Mouse (Mus musculus): ENCODE results near the gene Olfr1057. TPM values are rescaled to one million over a fixed set of nuclear protein-coding genes. Genes with fewer than 3 reads are reported as not detected.
"Not testable (repeated sequence)": the region's sequence is repeated elsewhere in the genome, so short reads cannot be mapped to it uniquely, and the experiment has no call there.

Gene Olfr1057
- total RNA-seq (2017) = not detected in 2 replicates

DNA sequence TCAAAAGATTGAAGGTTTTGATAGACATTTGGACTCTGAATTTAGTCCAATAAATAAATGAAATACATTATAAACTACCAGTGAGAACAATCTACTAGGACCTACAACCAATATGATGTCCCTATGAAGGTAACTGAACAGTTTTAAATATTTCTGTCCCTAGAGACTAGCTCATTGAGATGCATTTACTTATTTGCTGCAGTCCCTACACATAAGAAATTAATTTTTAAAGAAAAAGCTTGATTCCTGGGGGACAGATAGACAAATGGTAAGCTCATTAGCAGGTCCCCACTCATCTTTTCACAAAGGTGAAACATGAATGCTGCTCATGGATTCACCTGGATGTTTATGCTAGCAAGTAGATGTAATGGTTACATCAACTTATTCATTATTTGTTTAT lies at the start of gene Olfr1057:
Gene Olfr1057 (minus strand): TSS at position 101 of the 400 bp plus-strand sequence.
- no peak for ATAC-seq (replicated peaks; ENCODE audit: low read depth, poor library complexity, severe bottlenecking)

DNA sequence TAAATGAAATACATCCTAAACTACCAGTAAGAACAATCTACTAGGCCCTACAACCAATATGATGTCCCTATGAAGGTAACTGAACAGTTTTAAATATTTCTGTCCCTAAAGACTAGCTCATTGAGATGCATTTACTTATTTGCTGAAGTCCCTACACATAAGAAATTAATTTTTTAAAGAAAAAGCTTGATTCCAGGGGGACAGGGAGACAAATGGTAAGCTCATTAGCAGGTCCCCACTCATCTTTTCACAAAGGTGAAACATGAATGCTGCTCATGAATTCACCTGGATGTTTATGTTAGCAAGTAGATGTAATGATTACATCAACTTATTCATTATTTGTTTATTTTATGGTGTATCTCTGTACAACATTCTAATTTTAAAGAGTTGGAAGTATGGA lies 48.5 kb upstream of the Olfr1057 start, which contains the start of gene Olfr1062:
Gene Olfr1062 (minus strand): TSS at position 101 of the 400 bp plus-strand sequence.
- not testable (repeated sequence) for ATAC-seq (replicated peaks; ENCODE audit: low read depth, poor library complexity, severe bottlenecking)

DNA sequence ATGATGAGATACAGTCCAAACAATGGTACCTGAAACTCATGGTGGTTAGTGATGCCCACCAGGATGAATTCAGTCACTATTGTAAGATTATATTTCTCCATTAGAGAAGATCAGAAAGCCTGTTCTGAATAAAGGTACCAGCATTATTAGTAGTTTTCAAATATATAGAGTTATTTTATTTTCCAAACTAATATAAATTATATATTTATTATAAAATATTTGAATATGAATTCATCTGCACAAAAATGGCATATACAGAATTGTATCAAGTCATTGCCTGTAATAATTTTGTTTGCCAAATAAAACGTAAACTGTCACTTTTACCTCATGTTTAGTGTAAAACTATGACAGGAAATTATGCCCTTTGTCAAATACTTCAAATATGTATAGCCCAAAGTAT lies 35.8 kb upstream of the Olfr1057 start, which contains the start of gene Olfr1061:
Gene Olfr1061 (minus strand): TSS at position 101 of the 400 bp plus-strand sequence.
- no peak for ATAC-seq (replicated peaks; ENCODE audit: low read depth, poor library complexity, severe bottlenecking)

DNA sequence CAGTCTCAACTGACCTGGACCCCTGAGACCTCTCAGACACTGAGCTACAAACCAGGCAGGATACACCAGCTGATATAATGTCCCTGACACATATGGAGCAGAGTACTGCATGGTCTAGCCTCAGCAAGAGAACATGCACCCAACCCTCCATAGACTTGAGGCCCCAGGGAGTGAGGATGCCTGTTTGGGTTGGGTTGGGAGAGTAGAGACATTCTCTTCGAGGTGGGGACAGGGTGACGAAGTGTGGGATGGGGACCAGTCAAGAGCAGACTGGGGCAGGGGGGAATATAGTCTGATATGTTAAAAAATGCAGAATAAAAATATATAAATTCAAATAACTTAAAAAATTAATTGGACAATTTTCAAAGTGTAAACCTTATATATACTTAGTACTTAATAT lies 16.9 kb upstream of the Olfr1057 start:
- no peak for ATAC-seq (replicated peaks; ENCODE audit: low read depth, poor library complexity, severe bottlenecking)

DNA sequence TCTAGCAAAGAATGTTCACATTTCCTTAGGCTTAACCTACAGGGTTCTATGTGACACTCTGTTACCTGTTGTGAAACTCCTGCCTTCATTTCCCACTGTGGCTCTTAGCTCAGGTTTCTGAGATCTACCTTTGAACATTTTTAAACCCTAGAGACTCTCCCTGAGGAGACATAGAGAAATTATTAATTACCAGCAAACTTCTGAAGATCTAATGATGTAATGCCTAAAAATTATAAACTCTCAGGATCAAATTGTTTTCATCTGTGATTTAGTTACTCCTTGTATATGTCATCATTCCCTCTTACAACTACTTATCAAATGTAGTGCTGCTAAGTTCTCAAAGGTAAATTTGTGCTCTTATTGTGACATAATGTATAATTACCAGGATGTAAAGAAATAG lies 10.3 kb upstream of the Olfr1057 start, which contains the start of gene Olfr1058:
Gene Olfr1058 (minus strand): TSS at position 101 of the 400 bp plus-strand sequence.
- not testable (repeated sequence) for ATAC-seq (replicated peaks; ENCODE audit: low read depth, poor library complexity, severe bottlenecking)

DNA sequence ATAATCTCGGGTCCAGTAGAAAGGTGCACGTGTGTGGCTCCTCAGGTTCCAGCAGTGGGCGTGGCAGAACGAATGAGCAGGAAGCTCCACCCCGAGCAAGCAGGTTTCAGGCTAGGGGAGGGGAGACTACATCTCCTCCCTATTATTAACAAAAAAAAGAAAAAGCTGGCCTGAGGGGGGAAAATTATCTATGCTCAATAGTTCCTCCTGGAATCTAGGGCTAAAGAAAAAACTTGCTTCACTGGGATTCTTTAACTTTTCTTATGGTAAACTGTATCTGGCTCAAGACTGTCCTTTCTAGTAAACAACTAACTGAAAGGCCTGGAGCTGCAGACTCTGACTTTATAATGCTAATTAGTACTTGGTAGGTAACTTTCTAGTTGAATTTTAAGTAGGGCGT lies 11.9 kb downstream of the Olfr1057 start:
- ATAC-seq (replicated peaks; ENCODE audit: low read depth, poor library complexity, severe bottlenecking) = not testable (repeated sequence)

DNA sequence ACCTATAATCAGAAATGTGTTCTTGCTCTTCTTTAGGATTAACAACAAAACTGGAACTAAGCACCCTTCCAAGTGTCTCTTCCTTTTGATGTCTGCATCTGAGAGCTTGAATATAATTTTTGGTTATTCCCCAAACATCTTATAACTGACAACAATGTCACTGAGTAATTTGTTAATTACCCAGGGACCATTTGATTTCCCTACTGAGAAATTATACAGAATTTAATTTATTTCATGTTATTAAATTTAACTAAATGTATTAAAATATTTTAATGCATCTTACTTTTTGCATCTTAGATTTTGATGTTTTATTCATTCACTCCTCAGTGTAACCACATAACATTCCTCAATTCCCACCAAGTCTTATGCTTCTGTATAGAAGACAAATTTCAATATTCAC lies 15.8 kb downstream of the Olfr1057 start, which contains the start of gene Olfr1056:
Gene Olfr1056 (minus strand): TSS at position 101 of the 400 bp plus-strand sequence.
- no peak for ATAC-seq (replicated peaks; ENCODE audit: low read depth, poor library complexity, severe bottlenecking)

DNA sequence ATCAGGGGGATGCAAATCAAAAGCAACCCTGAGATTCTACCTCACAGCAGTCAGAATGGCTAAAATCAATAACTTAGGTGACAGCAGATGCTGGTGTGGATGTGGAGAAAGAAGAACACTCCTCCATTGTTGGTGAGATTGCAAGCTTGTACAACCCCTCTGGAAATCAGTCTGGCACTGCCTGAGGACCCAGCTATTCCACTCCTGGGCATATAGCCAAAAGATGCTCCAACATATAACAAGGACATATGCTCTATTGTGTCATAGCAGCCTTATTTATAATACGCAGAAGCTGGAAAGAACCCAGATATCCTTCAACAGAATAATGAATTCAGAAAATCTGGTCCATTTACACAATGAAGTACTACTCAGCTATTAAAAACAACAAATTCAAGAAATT lies 26.4 kb downstream of the Olfr1057 start:
- not testable (repeated sequence) for ATAC-seq (replicated peaks; ENCODE audit: low read depth, poor library complexity, severe bottlenecking)

DNA sequence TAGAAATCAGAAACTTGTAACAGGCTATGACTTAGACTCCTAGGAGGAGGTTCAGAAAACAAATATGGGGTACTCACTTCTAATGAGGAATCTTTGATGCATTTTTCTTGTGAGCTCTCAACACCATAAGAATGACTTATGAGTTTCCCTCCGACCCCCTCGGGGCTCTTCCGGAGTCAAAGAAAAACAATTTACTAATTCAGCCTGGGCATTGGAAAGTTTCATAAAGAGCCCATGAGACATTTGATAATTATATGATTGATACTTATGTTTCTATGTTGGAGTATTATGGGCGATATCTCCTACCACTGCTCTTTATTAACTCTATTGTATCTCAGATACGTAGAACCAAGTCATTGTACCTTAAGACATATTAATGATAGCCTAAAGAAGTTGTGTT lies 28.0 kb downstream of the Olfr1057 start, which contains the start of gene Olfr1055:
Gene Olfr1055 (minus strand): TSS at position 101 of the 400 bp plus-strand sequence.
- ATAC-seq (replicated peaks; ENCODE audit: low read depth, poor library complexity, severe bottlenecking) = no peak

DNA sequence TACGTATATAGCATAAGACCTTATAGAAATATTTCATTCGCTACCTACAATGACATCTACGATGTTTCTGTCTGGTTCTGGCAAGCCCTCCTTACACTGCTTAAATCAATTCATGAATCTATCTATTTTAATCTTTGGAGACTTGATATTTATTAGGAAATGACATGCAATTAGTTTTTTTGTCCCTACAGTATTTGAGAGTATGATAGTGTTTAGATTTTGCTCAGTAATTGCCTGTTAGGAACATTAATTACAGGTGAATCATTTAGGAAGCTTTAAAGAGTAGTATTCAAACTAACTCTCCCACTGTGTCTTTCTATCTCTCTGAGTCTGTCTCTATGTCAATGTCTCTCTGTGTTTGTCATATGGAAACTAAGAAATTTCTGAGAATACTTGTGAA lies 42.9 kb downstream of the Olfr1057 start, which contains the start of gene Olfr1054:
Gene Olfr1054 (minus strand): TSS at position 101 of the 400 bp plus-strand sequence.
- ATAC-seq (replicated peaks; ENCODE audit: low read depth, poor library complexity, severe bottlenecking) = no peak

Other genes starting within 250 kb of the Olfr1057 start
- gene Olfr1039, start 242.5 kb downstream of the Olfr1057 start, total RNA-seq (2017) = not detected in 2 replicates
- gene Olfr1040, start 231.7 kb downstream of the Olfr1057 start, total RNA-seq (2017) = not detected in 2 replicates
- gene Olfr1042, start 216.6 kb downstream of the Olfr1057 start, total RNA-seq (2017) = not detected in 2 replicates
- not detected in 2 replicates for gene Olfr1043, start 210.9 kb downstream of the Olfr1057 start, total RNA-seq (2017)
- not detected in 2 replicates for gene Olfr1044, start 200.6 kb downstream of the Olfr1057 start, total RNA-seq (2017)
- not detected in 2 replicates for gene Olfr52, start 192.7 kb downstream of the Olfr1057 start, total RNA-seq (2017)
- not detected in 2 replicates for gene Olfr1045, start 175.4 kb downstream of the Olfr1057 start, total RNA-seq (2017)
- gene Olfr1046, start 159.1 kb downstream of the Olfr1057 start, total RNA-seq (2017) = not detected in 2 replicates
- not detected in 2 replicates for gene Olfr1047, start 147.0 kb downstream of the Olfr1057 start, total RNA-seq (2017)
- gene Olfr1048, start 138.1 kb downstream of the Olfr1057 start, total RNA-seq (2017) = not detected in 2 replicates
- gene Olfr1049, start 120.1 kb downstream of the Olfr1057 start, total RNA-seq (2017) = not detected in 2 replicates
- gene Olfr1051, start 99.3 kb downstream of the Olfr1057 start, total RNA-seq (2017) = not detected in 2 replicates
- not detected in 2 replicates for gene Olfr1052, start 85.9 kb downstream of the Olfr1057 start, total RNA-seq (2017)
- not detected in 2 replicates for gene Olfr1053, start 63.1 kb downstream of the Olfr1057 start, total RNA-seq (2017)
- gene Olfr1054, start 43.0 kb downstream of the Olfr1057 start, total RNA-seq (2017) = not detected in 2 replicates
- not detected in 2 replicates for gene Olfr1055, start 28.1 kb downstream of the Olfr1057 start, total RNA-seq (2017)
- gene Olfr1056, start 15.9 kb downstream of the Olfr1057 start, total RNA-seq (2017) = not detected in 2 replicates
- gene Olfr1058, start 10.2 kb upstream of the Olfr1057 start, total RNA-seq (2017) = not detected in 2 replicates
- gene Olfr1061, start 35.7 kb upstream of the Olfr1057 start, total RNA-seq (2017) = not detected in 2 replicates
- gene Olfr1062, start 48.4 kb upstream of the Olfr1057 start, total RNA-seq (2017) = not detected in 2 replicates
- gene Olfr1065, start 72.2 kb upstream of the Olfr1057 start, total RNA-seq (2017) = not detected in 2 replicates
- gene Olfr1066, start 77.9 kb upstream of the Olfr1057 start, total RNA-seq (2017) = not detected in 2 replicates
- gene Olfr228, start 109.0 kb upstream of the Olfr1057 start, total RNA-seq (2017) = not detected in 2 replicates
- gene Olfr1076, start 130.1 kb upstream of the Olfr1057 start, total RNA-seq (2017) = not detected in 2 replicates
- gene Olfr1079, start 164.1 kb upstream of the Olfr1057 start, total RNA-seq (2017) = not detected in 2 replicates
- not detected in 2 replicates for gene Olfr1080, start 179.8 kb upstream of the Olfr1057 start, total RNA-seq (2017)
- not detected in 2 replicates for gene Olfr1082, start 220.6 kb upstream of the Olfr1057 start, total RNA-seq (2017)